ENCODE assay signal across 23 mouse cellular contexts in genomic region chr9:40717875-40718185, GRCm38 (mm10). TPM values are rescaled to one million over a fixed set of nuclear protein-coding genes. Genes with fewer than 3 reads are reported as not detected.
DNase-seq lines count a peak whose midpoint lies in the region; ATAC-seq and TF ChIP-seq lines count a peak whose summit lies in the region.
"Had no signal": no experiment of that assay in that cellular context is flagged by ENCODE, and none has a peak within 500 bp of the region (broad histone marks: within the 10 kb centered on the region; RNA-seq: fewer than 3 reads in every experiment).

No protein-coding gene starts in this region.

- TF ChIP-seq EP300 in heart, postnatal 0 days (IDR thresholded peaks at IDR 0.05; ENCODE audit: low read depth): no peak

- no peak for ATAC-seq in heart, postnatal 0 days (ENCODE audit: insufficient read depth, low read depth)
- peak; percentile 54 for ATAC-seq in kidney, embryonic 15.5 days (replicated peaks; ENCODE audit: low FRiP score)
- peak; percentile 43; the same call in 1 of the 2 replicates for ATAC-seq in limb, embryonic 13.5 days (ENCODE audit: low FRiP score, low read depth)
- ATAC-seq in CD4-positive, CD25-positive, alpha-beta regulatory T cell, adult 4 months: no peak
- ATAC-seq: forebrain, embryonic 13.5 days; midbrain, embryonic 16.5 days had no signal

- H3K9ac ChIP-seq in heart, postnatal 0 days (replicated peaks; ENCODE audit: low read depth, low read length): no peak overlapping the region
- no peak overlapping the region for H3K9ac ChIP-seq in kidney, embryonic 15.5 days
- H3K9ac ChIP-seq in limb, embryonic 13.5 days: no peak overlapping the region
- H3K9ac ChIP-seq: forebrain, embryonic 13.5 days; lung, embryonic 15.5 days had no signal

- no peaks in the 10 kb centered on the region for H3K9me3 ChIP-seq in heart, postnatal 0 days (replicated peaks; ENCODE audit: control insufficient read depth, low read length)
- no peaks in the 10 kb centered on the region for H3K9me3 ChIP-seq in kidney, embryonic 15.5 days (replicated peaks)
- no peaks in the 10 kb centered on the region for H3K9me3 ChIP-seq in limb, embryonic 13.5 days
- H3K9me3 ChIP-seq: forebrain, embryonic 13.5 days; G1E; lung, embryonic 15.5 days had no signal

- H3K27me3 ChIP-seq in heart, postnatal 0 days (ENCODE audit: control insufficient read depth, insufficient read depth, low read length): no peaks in the 10 kb centered on the region
- no peaks in the 10 kb centered on the region for H3K27me3 ChIP-seq in kidney, embryonic 15.5 days
- no peaks in the 10 kb centered on the region for H3K27me3 ChIP-seq in limb, embryonic 13.5 days
- H3K27me3 ChIP-seq: forebrain, embryonic 13.5 days; lung, embryonic 15.5 days had no signal

- intact Hi-C loops in heart, postnatal 25 days (cut with DNase I): no loop called here

- no peaks in the 10 kb centered on the region for H3K4me1 ChIP-seq in heart, postnatal 0 days (ENCODE audit: control insufficient read depth, insufficient read depth)
- peaks cover 57% of the 10 kb centered on the region for H3K4me1 ChIP-seq in kidney, embryonic 15.5 days
- peaks cover 40% of the 10 kb centered on the region for H3K4me1 ChIP-seq in limb, embryonic 13.5 days

- no peak overlapping the region for H3K27ac ChIP-seq in heart, postnatal 0 days (ENCODE audit: low read depth)
- peak overlapping the region; percentile 80 for H3K27ac ChIP-seq in kidney, embryonic 15.5 days
- no peak overlapping the region; the same call in 1 of the 2 replicates for H3K27ac ChIP-seq in limb, embryonic 13.5 days
- H3K27ac ChIP-seq: forebrain, embryonic 13.5 days; lung, embryonic 15.5 days had no signal

- 28% methylated on average over 7 of the region's 7 CpGs for WGBS in heart, postnatal 0 days
- 10% methylated on average over 7 of the region's 7 CpGs for WGBS in kidney, embryonic 15.5 days
- 20% methylated on average over 7 of the region's 7 CpGs for WGBS in limb, embryonic 13.5 days

- DNase-seq in heart, postnatal 0 days (ENCODE audit: low spot score): peak; percentile 18
- no peak for DNase-seq in heart, postnatal 25 days (ENCODE audit: low spot score)
- DNase-seq in embryo, embryonic 11 days: peak; percentile 66
- DNase-seq in cerebellum, adult 11 months: no peak
- no peak for DNase-seq in gastrocnemius, adult 8-10 months (ENCODE audit: low spot score in 2 of 2)
- DNase-seq: adrenal gland, adult 8-10 months; thymus, adult 18-20 months had no signal

- no peak overlapping the region for H3K4me2 ChIP-seq in heart, postnatal 0 days (ENCODE audit: low read depth, low read length)
- peak overlapping the region; percentile 33 for H3K4me2 ChIP-seq in kidney, embryonic 15.5 days
- H3K4me2 ChIP-seq in limb, embryonic 13.5 days (replicated peaks): no peak overlapping the region
- H3K4me2 ChIP-seq: forebrain, embryonic 13.5 days; liver, embryonic 11.5 days; lung, embryonic 15.5 days had no signal

- TF ChIP-seq CTCF in heart, postnatal 0 days (IDR thresholded peaks at IDR 0.05; ENCODE audit: low read depth): no peak

- no peak overlapping the region for H3K4me3 ChIP-seq in heart, postnatal 0 days (ENCODE audit: low read depth, low read length)
- no peak overlapping the region for H3K4me3 ChIP-seq in kidney, embryonic 15.5 days (replicated peaks)
- H3K4me3 ChIP-seq in limb, embryonic 13.5 days: no peak overlapping the region
- H3K4me3 ChIP-seq: forebrain, embryonic 13.5 days; lung, embryonic 15.5 days had no signal

- H3K36me3 ChIP-seq in heart, postnatal 0 days (replicated peaks; ENCODE audit: control insufficient read depth, insufficient read depth, low read length): no peaks in the 10 kb centered on the region
- H3K36me3 ChIP-seq in kidney, embryonic 15.5 days: no peaks in the 10 kb centered on the region
- peaks cover 8% of the 10 kb centered on the region; the same call in 1 of the 2 replicates for H3K36me3 ChIP-seq in limb, embryonic 13.5 days
- H3K36me3 ChIP-seq: G1E; lung, embryonic 15.5 days had no signal

RNA-seq across cellular contexts. Expression of gene Clmp, which starts 32.1 kb away (rescaled TPM):
- total RNA-seq in heart, postnatal 0 days (2014; rRNA removed; ENCODE audit: low replicate concordance): 2.5 and 3.4 TPM in 2 replicates
- 4.7 TPM in 2 replicates for polyA plus RNA-seq in heart, postnatal 0 days (2015; fragmentation: Nextera tagmentation; extraction: Ambion mirVana)
- total RNA-seq in heart, postnatal 25 days (2021): 1 to 10 TPM; 3.4 to 7.0 TPM
- 26.7 and 29.9 TPM in 2 replicates for polyA plus RNA-seq in kidney, embryonic 15.5 days (2015; fragmentation: Nextera tagmentation; extraction: Ambion mirVana)
- polyA plus RNA-seq in limb, embryonic 13.5 days (2015; fragmentation: Nextera tagmentation; extraction: Ambion mirVana): 62.8 and 64.1 TPM in 2 replicates
- polyA plus RNA-seq in CD4-positive, CD25-positive, alpha-beta regulatory T cell, adult 4 months (2017; shearing (Covaris generic)): under 1 TPM in 1 of 2 experiments, not detected in 1; 0.42 TPM
- total RNA-seq in gastrocnemius, adult 8-10 months (2022): 1 to 10 TPM; 1.5 to 4.0 (median 2.5) TPM
- polyA plus RNA-seq: G1E had no signal

RNA-seq across cellular contexts. Expression of gene Gm21915, which starts 47.4 kb away (rescaled TPM):
- total RNA-seq in heart, postnatal 0 days (2014; rRNA removed; ENCODE audit: low replicate concordance): not detected in 2 replicates
- polyA plus RNA-seq in heart, postnatal 0 days (2015; fragmentation: Nextera tagmentation; extraction: Ambion mirVana): not detected in 2 replicates
- not detected for total RNA-seq in heart, postnatal 25 days (2021)
- polyA plus RNA-seq in kidney, embryonic 15.5 days (2015; fragmentation: Nextera tagmentation; extraction: Ambion mirVana): not detected in 2 replicates
- polyA plus RNA-seq in limb, embryonic 13.5 days (2015; fragmentation: Nextera tagmentation; extraction: Ambion mirVana): not detected in 2 replicates
- polyA plus RNA-seq in CD4-positive, CD25-positive, alpha-beta regulatory T cell, adult 4 months (2017; shearing (Covaris generic)): not detected
- not detected for total RNA-seq in gastrocnemius, adult 8-10 months (2022)
- total RNA-seq: adrenal gland, adult 8-10 months; heart, adult 18-20 months; hematopoietic stem cell, adult 5-6 weeks; left cerebral cortex, adult 18-20 months; megakaryocyte progenitor cell, adult 5-6 weeks had no signal
- polyA plus RNA-seq: brain, embryonic 14.5 days; C2C12; cerebellum, adult 2 months; cortical plate, adult 2 months; forebrain, embryonic 13.5 days; G1E; liver, embryonic 11.5 days; lung, embryonic 15.5 days; midbrain, embryonic 16.5 days had no signal

Comparison
In these comparisons a context has a peak if more than half of its experiments do, and no peak if none do; other contexts are left out.
1. DNase-seq: peak in heart, postnatal 0 days (single experiment) and embryo, embryonic 11 days (single experiment); none in heart, postnatal 25 days (single experiment), cerebellum, adult 11 months (single experiment) and gastrocnemius, adult 8-10 months (0 of 2).
2. ATAC-seq: peak in kidney, embryonic 15.5 days (single experiment) and limb, embryonic 13.5 days (single experiment); none in heart, postnatal 0 days (single experiment) and CD4-positive, CD25-positive, alpha-beta regulatory T cell, adult 4 months (single experiment).